Mouse (Mus musculus) olfactory bulb, adult 2 months (tissue): ENCODE measurements around the gene Tomm6.

ENCODE experiments used
- CTCF ChIP-seq: fragments of 200-500 bp; IDR thresholded peaks from 2 replicates; pipeline ENCODE4 v1.5.1; 2012; ENCODE audit warnings: low read depth, mild to moderate bottlenecking, low read length, moderate library complexity; ENCODE audit not compliant: insufficient read depth
- POLR2A ChIP-seq: fragments of 200-500 bp; IDR thresholded peaks from 2 replicates; pipeline ENCODE4 v1.6.1; 2012; ENCODE audit warnings: mild to moderate bottlenecking, low read depth, low read length, moderate library complexity; ENCODE audit not compliant: insufficient read depth

DNA sequence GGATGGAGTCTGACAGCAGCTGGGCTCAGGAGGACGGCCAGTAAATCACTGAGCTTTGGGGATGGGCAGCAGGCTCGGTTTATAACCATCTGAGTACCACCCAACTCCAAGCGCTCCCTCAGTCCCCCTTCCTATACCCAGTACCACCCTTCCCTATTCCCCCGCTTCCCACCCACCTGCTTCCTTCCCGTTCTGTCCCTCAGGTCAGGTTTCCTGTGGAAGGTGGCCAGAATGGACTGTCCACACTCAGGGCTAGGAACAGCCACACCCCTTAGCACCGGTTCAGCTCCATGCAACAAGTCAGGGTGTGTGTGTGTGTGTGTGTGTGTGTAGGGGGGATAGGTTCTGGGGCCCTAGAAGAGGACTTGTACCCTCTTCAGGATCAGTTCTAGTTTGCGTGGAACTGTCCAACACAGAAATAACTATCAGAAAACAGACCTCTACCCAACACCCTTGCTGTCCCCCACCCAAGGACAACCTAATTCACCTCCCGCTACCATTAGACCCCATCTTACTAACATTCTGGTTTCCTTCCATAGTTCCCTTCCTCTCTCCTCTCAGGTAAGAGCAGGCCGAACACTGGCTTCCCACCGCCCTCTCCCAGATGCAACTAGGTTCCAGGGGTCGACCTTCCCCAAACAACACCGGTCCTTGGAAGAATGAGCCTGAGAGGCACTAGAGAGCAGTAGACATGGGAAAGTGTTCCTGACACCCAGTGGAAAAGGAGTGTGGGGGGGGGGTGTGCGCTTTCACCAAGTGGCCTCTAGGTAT is 5.7 kb upstream of the Tomm6 start:
- TF ChIP-seq POLR2A (no peak), CTCF (no peak)
